Mouse (Mus musculus) liver, embryonic 14.5 days (tissue): Measurements from ENCODE around the gene Iqcf3. TPM values are rescaled to one million over a fixed set of nuclear protein-coding genes. Genes with fewer than 3 reads are reported as not detected.
"Not testable (repeated sequence)": the region's sequence is repeated elsewhere in the genome, so short reads cannot be mapped to it uniquely, and the experiment has no call there.

Experiments
- ATAC-seq: fragments of 200-750 bp; cut with Nextera tagmentation; 2 replicates; pipeline ENCODE4 v1.8.0; 2017; ENCODE audit warnings: moderate number of reproducible peaks, mild to moderate bottlenecking, moderate library complexity; ENCODE audit not compliant: insufficient read depth
- DNase-seq, 3 experiments: peaks; one replicate each; pipeline ENCODE4 v3.0.0-alpha.2; 2012 to 2013; ENCODE audit warnings: low read depth in 3 of 3, low spot score in 3 of 3
- H3K27ac ChIP-seq: fragments of 300-500 bp; sonication (generic); 2 replicates; pipeline ENCODE4 v1.5.1; 2014; ENCODE audit warnings: moderate library complexity, mild to moderate bottlenecking, control low read depth, inconsistent platforms
- H3K27me3 ChIP-seq: fragments of 300-500 bp; sonication (generic); 2 replicates; pipeline ENCODE4 v1.6.1; 2014; ENCODE audit warnings: mild to moderate bottlenecking, low read length, moderate library complexity; ENCODE audit not compliant: control insufficient read depth, insufficient read depth
- H3K36me3 ChIP-seq: fragments of 300-500 bp; sonication (generic); replicated peaks from 2 replicates; pipeline ENCODE4 v1.6.1; 2014; ENCODE audit warnings: low read depth; ENCODE audit not compliant: control insufficient read depth, insufficient read depth
- H3K4me1 ChIP-seq, 2 experiments: fragments of 200-500 bp in 1 of 2; fragments of 300-500 bp in 1 of 2; sonication (generic) in 1 of 2; replicated peaks; 2 replicates each; pipeline ENCODE4 v1.6.1; 2012 to 2014; ENCODE audit warnings: antibody characterized with exemption in 1 of 2, inconsistent platforms in 1 of 2, low read length in 1 of 2; ENCODE audit not compliant: control insufficient read depth in 2 of 2, insufficient read depth in 2 of 2
- H3K4me2 ChIP-seq: fragments of 300-500 bp; sonication (generic); 2 replicates; pipeline ENCODE4 v1.6.1; 2014; ENCODE audit warnings: low read depth, mild to moderate bottlenecking, control low read depth, moderate library complexity
- H3K4me3 ChIP-seq, 2 experiments: fragments of 200-500 bp in 1 of 2; fragments of 300-500 bp in 1 of 2; sonication (generic) in 1 of 2; 2 replicates each; pipeline ENCODE4 v1.5.1; 2012 to 2014; ENCODE audit warnings: low read depth in 2 of 2, low read length in 2 of 2, mild to moderate bottlenecking in 2 of 2, control low read depth in 1 of 2, inconsistent platforms in 1 of 2, moderate library complexity in 1 of 2; ENCODE audit not compliant: insufficient read depth in 1 of 2
- H3K9ac ChIP-seq: fragments of 300-500 bp; sonication (generic); replicated peaks from 2 replicates; pipeline ENCODE4 v1.6.1; 2014; ENCODE audit warnings: mild to moderate bottlenecking, control low read depth, moderate library complexity
- H3K9me3 ChIP-seq: fragments of 300-500 bp; sonication (generic); 2 replicates; pipeline ENCODE4 v1.6.1; 2016; ENCODE audit warnings: low read length, mixed read lengths; ENCODE audit not compliant: control insufficient read depth
- CTCF ChIP-seq: IDR thresholded peaks from 2 replicates; pipeline ENCODE4 v1.5.1; 2016; ENCODE audit warnings: antibody characterized with exemption, low read depth, control low read depth
- EP300 ChIP-seq: IDR thresholded peaks from 2 replicates; pipeline ENCODE4 v1.6.1; 2016; ENCODE audit warnings: antibody characterized with exemption, low read depth
- WGBS: fragments of 180-500 bp; shearing (Covaris S2); extraction: QIAGEN DNeasy Blood & Tissue Kit; methylation state at CpG from one replicate; pipeline ENCODE4 v1.1.7; 2014; ENCODE audit not compliant: insufficient replicate concordance; 5-methylcytosine and 5-hydroxymethylcytosine counted together
- polyA plus RNA-seq, 2 experiments: library from polyadenylated mRNA; depleted of rRNA in 1 of 2; stranded (reverse) in 1 of 2; unstranded in 1 of 2; fragments of >200 nt; fragmentation: Nextera tagmentation in 1 of 2; extraction: Ambion mirVana in 1 of 2; gene quantifications; 2 replicates each; pipeline versions ENCODE4 v1.2.1 to v1.2.3; 2012 to 2014

Gene Iqcf3
- polyA plus RNA-seq, 2 experiments = not detected

DNA sequence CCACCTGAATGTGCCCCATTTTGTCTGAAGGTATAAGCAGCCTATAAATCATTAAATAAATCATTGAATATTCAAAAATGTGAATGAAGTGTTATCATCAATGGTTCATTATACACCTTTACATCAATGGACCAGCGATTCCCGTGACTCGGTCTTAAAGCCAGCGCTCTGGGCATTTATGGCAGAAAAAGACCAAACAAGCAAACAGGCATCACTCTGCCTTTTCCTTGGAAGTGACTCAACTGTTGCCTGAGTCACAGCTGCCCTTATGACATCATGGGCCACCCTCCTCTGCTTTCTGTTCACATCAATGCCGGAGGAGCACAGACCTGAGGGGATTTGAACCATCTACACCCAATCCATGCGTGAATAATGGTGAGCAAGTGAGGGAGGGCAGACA is 61.8 kb downstream of the Iqcf3 start, which contains the start of gene Iqcf1:
TSS of gene Iqcf1 (plus strand) at position 301 of the 400 bp plus-strand sequence.
- Histone ChIP-seq H3K27me3 (no peaks in the 10 kb centered on the region), H3K9ac (no peak within 1 kb of the TSS), H3K27ac (no peak within 1 kb of the TSS), H3K4me3 (no peak within 1 kb of the TSS), H3K36me3 (no peaks in the 10 kb centered on the region), H3K4me2 (no peak within 1 kb of the TSS), H3K9me3 (no peaks in the 10 kb centered on the region), H3K4me1 (no peaks in the 10 kb centered on the region)
- DNase-seq = no peak
- ATAC-seq = no peak
- WGBS = 79% methylated on average over 6 of the region's 6 CpGs
- TF ChIP-seq CTCF = no peak
- no peak for TF ChIP-seq EP300

DNA sequence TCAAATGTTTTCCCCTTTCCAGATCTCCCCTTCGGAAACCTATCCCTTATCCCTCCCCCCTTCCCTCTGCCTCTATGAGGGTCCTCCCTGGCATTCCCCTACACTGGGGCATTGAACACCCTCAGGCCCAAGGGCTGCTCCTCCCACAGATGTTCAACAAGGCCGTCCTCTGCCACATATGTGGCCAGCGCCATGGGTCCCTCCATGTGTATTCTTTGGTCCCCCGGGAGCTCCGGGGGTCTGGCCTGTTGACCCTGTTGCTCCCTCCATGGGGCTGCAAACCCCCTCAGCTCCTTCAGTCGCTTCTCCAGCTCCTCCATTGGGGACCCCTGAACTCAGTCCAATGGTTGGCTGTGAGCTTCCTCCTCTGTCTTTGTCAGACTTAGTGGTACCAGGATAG is 73.8 kb downstream of the Iqcf3 start:
- H3K4me3 ChIP-seq, DNase-seq, H3K4me1 ChIP-seq, H3K27ac ChIP-seq, H3K27me3 ChIP-seq, H3K9ac ChIP-seq, H3K36me3 ChIP-seq, H3K9me3 ChIP-seq, H3K4me2 ChIP-seq, ATAC-seq: not testable (repeated sequence)
- 63% methylated on average over 6 of the region's 6 CpGs for WGBS

DNA sequence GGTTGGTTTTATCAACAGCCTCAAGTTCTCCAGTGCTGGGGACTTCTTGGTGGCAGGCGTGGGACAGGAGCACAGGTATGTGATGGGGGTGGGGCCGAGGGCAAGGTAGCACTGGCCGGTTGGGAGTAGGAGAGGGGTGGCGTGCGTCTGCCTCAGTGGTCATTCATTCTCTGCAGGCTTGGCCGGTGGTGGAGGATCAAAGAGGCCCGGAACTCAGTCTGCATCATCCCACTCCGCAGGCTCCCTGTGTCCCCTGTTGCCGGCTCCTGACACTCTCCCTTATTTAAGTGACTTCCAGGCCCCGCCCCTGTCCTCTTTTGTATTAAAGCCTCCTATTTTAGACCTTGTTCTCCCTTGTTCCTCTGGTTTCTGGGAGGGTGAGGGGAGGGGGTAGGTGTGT is 76.4 kb downstream of the Iqcf3 start:
- ATAC-seq (no peak), DNase-seq (no peak)
- no peaks in the 10 kb centered on the region for H3K4me1 ChIP-seq
- no peaks in the 10 kb centered on the region for H3K9me3 ChIP-seq
- no peak overlapping the region for H3K9ac ChIP-seq
- H3K4me2 ChIP-seq = no peak overlapping the region
- H3K27me3 ChIP-seq = no peaks in the 10 kb centered on the region
- no peak overlapping the region for H3K4me3 ChIP-seq
- H3K27ac ChIP-seq = no peak overlapping the region
- TF ChIP-seq CTCF (no peak), EP300 (no peak)
- H3K36me3 ChIP-seq = no peaks in the 10 kb centered on the region; the same call in 1 of the 2 replicates
- WGBS = 83% methylated on average over 10 of the region's 10 CpGs

DNA sequence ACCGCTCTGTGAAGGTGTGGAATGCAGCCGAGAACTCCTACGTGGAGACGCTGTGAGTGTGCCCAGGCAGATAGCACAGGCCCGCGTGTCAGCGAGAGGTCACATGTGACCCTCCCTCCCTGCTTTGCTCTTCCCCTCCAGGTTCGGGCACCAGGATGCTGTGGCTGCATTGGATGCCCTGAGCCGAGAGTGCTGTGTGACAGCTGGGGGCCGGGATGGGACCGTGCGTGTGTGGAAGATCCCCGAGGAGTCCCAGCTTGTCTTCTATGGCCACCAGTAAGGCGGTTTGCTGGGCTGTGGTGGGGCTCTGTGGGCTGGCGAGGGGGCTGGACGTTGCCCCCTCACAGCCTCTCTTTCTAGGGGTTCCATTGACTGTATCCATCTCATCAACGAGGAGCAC is 77.8 kb downstream of the Iqcf3 start:
- H3K27ac ChIP-seq = no peak overlapping the region
- no peak for TF ChIP-seq EP300
- no peaks in the 10 kb centered on the region; the same call in 1 of the 2 replicates for H3K36me3 ChIP-seq
- H3K4me2 ChIP-seq = no peak overlapping the region
- H3K4me3 ChIP-seq = no peak overlapping the region
- no peaks in the 10 kb centered on the region for H3K9me3 ChIP-seq
- ATAC-seq (no peak), DNase-seq (no peak)
- H3K4me1 ChIP-seq = no peaks in the 10 kb centered on the region
- H3K9ac ChIP-seq = no peak overlapping the region
- WGBS = 79% methylated on average over 17 of the region's 17 CpGs
- H3K27me3 ChIP-seq = no peaks in the 10 kb centered on the region

DNA sequence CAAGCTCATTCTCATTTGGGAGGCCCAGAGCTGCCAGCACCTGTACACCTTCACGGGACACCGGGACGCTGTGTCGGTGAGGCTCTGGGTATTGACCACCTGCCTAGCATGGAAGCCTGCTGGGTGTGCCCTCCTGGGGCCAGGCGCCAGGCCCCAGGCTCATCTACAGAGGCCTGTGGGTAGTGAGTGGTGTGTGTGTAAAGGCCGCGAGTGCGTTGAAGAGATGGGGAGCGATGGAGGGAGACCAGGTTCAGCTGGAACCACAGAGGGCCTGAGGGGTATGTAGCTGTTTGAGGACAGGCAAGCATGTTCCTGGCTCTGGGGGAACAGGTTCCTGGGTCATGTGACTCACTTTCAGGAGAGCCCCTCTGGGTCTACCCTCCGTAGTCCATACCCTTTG is 78.3 kb downstream of the Iqcf3 start:
- Histone ChIP-seq H3K27ac (no peak overlapping the region), H3K4me1 (peaks cover under 1 to 1% of the 10 kb centered on the region in 2 experiments; a peak in 3 of 4 replicates), H3K36me3 (no peaks in the 10 kb centered on the region; the same call in 1 of the 2 replicates), H3K9me3 (no peaks in the 10 kb centered on the region), H3K4me2 (no peak overlapping the region), H3K27me3 (no peaks in the 10 kb centered on the region), H3K4me3 (no peak overlapping the region), H3K9ac (no peak overlapping the region)
- ATAC-seq (no peak), DNase-seq (no peak)
- WGBS = 86% methylated on average over 10 of the region's 10 CpGs
- TF ChIP-seq EP300 (no peak), CTCF (no peak)
